Mouse (Mus musculus): ENCODE data around the gene Nudt2.

The Nudt2 gene

DNA sequence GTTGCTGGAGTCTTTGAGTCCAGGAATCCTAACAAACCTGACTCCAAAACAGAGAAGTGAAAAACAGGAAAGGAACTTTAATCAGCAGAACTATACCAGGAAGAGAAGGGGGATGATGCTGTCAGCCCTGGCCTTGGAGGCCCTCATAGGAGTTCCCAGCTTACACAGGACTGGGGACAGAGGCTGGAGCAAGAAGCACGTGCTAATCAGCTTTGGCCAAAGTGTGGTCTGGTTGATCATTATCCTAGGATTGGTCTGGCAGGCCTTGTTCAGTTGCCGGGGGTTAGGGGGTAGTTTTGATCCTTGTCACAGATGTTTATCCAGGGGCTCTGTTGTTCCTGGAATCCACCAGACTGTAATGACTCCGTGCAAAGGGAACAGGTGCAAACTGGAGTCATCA, 29.4 kb downstream of the Nudt2 start:
- no peak for DNase-seq (ENCODE audit: low spot score in 2 of 2)

DNA sequence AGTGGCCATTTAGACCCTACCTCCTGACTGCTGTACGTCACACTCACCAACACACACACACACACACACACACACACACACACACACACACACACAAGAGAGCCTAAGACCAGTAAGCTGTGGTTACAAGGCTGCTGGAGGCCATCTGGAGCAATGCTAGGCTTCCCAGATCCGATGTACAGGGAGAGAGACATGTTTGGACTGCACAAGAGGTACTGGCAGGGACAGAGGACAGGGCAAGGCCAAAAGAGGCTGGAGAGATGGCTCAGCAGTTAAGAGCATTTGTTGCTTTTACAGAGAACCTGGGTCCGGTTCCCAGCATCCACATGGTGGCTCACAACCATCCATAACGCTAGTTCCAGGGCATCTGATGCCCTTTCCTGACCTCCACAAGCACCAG, 30.1 kb downstream of the Nudt2 start:
- no peak for DNase-seq (ENCODE audit: low spot score in 2 of 2)

GRCm38 (mm10) chr4:41495850-41496249, 30.9 kb downstream of the Nudt2 start:
- DNase-seq (ENCODE audit: low spot score in 2 of 2), result no peak

DNA sequence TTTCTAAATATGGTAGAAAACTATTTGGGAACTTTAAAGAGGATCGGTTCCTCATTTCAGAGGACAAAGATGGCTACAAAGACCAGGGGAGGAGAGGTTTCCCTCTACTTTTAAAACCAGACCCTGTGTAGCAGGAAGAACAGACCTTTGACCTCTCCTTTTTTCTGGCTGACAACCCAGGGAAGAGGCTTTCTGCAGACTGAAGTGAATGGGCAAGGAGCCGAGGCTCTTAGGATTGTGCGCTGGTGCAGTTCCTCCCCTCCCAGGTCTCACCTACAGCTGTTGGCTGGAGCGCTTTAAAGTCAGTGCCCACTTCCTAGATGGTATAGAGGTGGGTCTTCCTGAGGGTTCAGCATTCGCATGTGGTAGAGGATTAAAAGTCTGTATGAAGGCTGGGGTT, 32.1 kb downstream of the Nudt2 start:
- DNase-seq (ENCODE audit: low spot score in 2 of 2), result no peak

DNA sequence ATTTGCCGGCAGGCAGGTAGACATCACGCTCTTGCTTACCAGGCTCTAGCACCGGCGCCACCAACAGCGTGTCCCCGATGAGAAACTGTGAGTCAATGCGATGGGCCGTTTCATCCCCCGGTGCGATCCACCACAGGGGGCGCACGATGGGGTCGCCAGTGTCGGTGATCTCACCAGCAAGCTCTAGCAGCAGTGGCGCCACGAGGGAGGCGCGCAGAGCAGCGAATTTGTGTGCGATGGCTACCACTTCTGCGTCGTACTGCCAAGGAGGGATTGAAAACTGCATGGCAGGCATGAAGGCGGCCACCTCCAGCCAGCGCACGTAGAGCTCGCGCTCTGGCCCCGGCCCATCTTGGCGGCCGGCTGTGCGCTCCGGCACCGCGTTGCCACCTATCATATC, 32.6 kb downstream of the Nudt2 start:
- DNase-seq (ENCODE audit: low spot score in 2 of 2), result no peak

DNA sequence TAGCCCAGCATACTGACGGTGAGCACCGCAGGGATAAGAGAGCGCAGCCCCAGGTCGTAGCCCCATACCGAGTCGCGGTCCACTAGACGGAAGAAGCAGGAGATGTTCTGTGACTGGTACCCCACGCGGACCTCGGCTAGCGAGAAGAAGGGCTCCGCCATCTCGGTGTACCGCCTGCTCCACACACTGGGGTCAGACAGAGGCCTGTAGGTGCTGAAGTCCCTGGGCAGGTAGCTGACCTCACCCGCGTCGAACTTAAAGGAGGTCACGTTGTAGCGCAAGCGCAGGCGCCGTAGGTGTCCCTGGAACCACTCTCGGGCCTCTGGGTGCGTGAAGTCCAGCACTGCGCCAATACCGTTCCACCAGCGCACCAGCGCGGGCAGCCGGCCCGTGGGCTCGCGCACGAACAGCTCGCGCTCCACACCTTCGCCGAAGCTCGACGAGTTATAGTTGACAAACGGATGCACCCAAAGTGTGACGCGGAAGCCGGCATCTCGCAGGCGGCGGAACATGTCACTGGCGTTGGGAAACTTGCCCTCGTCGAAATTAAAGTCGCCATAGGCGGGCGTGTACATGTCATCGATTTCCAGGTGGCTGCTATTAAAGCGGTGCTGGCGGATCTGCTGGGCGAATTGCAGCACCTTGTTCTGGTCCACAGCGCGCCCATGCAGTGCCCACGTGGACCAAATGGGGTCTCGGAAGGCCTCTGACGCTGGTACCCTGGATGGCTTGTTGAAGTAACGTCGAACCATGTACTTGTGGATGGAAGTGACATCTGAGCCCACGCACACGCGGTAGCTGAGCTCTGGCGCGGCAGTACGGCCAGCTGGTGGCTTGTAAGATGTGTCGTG, 33.3 kb downstream of the Nudt2 start:
- no peak for DNase-seq (ENCODE audit: low spot score in 2 of 2)

- no peak for DNase-seq (ENCODE audit: low spot score in 2 of 2)
Observed at GRCm38 (mm10) chr4:41498921-41499391, 34.0 kb downstream of the Nudt2 start.

DNA sequence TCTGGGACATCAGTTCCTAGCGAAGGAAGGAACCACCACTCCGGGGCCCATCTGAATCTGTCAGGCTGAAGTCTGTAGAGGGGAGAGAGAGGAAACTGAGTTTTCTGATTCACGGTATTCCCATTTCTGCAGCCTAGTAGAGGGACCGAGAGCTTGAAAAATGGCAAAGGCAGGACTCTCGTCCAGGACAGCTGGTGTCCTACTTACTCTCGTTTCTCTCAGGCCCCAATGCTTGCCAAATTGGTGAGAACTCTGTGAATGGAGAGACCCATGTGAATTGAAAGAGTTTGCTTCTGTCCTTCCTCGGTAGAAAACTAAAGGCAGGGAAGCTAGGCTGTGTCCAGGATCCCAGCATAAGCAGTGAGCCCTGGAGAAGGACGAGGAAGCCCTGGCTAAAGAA, 34.7 kb downstream of the Nudt2 start:
- DNase-seq (ENCODE audit: low spot score in 2 of 2), result no peak

DNA sequence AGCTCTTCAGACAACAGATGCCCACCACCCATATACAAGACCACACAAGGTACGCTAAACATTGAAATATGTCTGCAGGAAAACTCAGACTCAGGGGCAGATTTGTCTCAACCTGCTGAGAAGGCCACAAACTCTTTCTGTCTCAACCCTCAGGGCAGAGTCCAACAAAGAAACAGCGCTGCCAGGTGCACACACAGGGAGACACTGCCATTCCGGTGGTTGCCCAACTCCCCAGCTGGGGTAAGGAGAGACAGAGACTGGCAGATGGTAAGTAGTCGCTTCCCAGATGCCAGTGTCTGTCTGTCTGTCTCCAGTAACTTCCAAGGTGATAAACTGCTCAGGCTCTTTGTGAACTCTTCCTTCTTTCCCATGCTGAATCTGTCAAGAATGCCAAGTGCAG, 35.8 kb downstream of the Nudt2 start:
- DNase-seq (ENCODE audit: low spot score in 2 of 2), result no peak

DNA sequence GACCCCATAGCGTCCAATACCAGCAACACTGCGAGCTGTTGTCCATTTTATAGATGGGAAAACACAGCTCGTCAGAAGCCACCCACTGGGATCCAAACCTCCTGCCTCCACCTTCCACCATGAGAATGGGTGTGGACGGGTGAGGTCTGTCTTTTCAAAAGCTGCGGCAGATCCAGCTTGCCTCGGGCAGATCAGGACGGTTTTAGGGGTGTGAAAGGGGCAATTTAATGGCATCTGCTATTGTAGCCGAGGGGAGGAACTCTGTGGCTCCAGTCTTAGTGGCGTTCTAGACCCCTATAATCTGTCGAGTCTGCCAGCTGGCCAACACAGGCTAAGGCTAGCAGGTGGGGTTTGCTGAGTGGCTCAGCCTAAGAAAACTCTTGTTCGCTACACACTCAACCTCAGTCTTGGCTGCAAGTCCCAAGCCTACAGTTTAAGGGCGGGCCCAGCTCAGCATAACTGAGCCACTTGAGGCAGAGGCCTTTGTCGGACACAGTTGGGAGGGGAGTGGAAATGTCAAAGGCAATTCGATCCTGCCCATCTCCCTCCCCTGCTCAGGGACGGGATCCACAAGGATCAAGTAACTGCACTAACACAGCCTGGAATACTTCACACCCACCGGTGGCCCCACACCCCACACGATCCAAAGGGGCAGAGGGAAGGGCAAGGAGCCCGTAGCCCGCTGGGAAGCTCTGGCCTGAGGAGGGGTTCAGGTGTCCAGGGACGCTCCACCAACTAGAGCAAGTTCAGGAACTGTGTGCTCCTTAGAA, 37.4 kb downstream of the Nudt2 start:
- no peak for DNase-seq (ENCODE audit: low spot score in 2 of 2)

GRCm38 (mm10) chr4:41502986-41503412, 38.0 kb downstream of the Nudt2 start, which contains the start of gene AI464131:
Gene AI464131, minus strand, starts transcription at chr4:41503076.
- DNase-seq (ENCODE audit: low spot score in 2 of 2), result peak; percentile 86 to 90

GRCm38 (mm10) chr4:41504325-41504724, 39.4 kb downstream of the Nudt2 start:
- no peak for DNase-seq (ENCODE audit: low spot score in 2 of 2)

DNA sequence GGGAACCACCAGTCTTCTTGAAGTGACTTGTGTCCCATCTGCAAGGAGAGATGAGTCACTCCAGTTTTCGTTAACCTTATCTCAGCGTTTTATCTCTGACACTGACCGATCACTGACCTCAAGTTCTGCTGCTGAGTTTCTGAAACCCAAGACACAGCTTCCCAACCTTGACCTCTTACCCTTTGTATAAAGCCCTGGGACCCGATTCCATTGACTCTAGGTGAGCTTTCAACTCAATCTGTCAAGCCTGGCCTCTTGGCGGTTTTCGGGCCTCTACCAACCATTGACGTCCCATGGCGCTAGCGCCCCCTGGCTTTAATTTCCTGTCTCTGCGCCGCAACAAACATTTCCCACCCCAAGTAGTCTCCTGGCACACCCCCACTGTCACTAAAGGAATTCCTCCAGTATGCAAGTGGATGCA, 40.2 kb downstream of the Nudt2 start:
- DNase-seq (ENCODE audit: low spot score in 2 of 2), result no peak

GRCm38 (mm10) chr4:41506156-41506555, 41.2 kb downstream of the Nudt2 start:
- peak; percentile 45 to 76 for DNase-seq (ENCODE audit: low spot score in 2 of 2)

GRCm38 (mm10) chr4:41506906-41507305, 42.0 kb downstream of the Nudt2 start:
- peak; percentile 79 to 86 for DNase-seq (ENCODE audit: low spot score in 2 of 2)

GRCm38 (mm10) chr4:41507326-41507924, 42.5 kb downstream of the Nudt2 start:
- DNase-seq (ENCODE audit: low spot score in 2 of 2), result no peak

DNA sequence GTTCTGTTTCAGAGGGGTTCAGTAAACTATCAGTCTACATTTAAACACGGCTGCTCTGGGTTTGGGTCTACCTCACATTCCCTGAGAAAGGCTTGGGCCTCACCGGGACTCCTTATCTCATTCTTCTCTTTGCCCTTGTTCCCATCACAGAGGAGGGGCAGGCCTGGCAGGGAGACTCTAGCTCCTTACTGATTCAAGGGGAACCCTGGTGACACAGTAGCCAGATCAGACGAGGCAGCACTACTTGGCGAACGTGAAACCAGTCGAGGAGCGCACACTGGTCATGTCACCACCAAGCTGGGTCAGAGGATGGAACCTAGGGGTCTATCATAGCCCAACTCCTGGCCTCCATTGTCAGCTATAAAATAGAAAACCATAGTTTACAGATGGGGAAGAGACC, 43.0 kb downstream of the Nudt2 start:
- DNase-seq (ENCODE audit: low spot score in 2 of 2), result no peak

DNA sequence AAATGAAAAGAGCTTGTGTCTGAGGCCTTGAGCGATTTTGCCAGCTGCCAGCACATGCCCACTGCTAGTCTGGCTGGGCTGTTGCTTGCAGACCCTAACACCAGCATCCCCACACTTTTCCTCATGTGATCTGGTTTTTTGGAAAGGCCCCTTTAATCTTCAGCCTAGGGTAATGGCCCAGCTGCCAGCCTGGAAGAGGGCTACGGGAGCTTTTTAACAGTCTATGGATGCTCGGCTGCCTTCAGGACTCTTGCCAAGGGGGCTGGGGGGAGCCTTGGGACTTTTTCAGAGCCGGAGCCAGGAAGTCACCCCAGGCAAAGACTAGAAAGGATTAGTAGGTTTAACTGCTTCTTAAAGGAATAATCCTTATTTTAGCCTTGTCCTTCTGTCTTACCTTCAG, 48.4 kb downstream of the Nudt2 start:
- no peak for DNase-seq (ENCODE audit: low spot score in 2 of 2)

DNA sequence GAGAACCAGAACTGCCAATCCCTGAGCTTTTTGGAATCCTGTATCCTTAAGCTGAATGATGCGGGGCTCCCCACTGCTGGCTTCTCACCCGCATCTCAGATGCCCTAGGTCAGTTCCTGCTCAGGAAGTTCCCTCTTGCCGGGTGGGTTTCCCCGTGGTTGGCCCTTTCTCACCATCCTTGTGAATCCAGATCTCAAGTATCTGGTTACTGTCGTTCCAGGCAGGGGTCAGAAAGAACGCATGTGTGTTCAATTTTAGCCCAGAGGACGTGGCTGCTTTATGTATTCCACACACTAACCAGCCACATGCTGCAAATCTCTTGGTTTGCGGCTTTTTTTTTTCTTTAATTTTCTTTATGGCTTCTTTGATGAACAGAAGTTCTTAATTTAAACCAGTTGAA, 48.8 kb downstream of the Nudt2 start:
- DNase-seq (ENCODE audit: low spot score in 2 of 2), result no peak

- DNase-seq (ENCODE audit: low spot score in 2 of 2), result no peak
Observed at GRCm38 (mm10) chr4:41517233-41517632, 52.3 kb downstream of the Nudt2 start, which contains the start of gene 1110017D15Rik. Gene 1110017D15Rik, minus strand, starts transcription at chr4:41517333.

DNA sequence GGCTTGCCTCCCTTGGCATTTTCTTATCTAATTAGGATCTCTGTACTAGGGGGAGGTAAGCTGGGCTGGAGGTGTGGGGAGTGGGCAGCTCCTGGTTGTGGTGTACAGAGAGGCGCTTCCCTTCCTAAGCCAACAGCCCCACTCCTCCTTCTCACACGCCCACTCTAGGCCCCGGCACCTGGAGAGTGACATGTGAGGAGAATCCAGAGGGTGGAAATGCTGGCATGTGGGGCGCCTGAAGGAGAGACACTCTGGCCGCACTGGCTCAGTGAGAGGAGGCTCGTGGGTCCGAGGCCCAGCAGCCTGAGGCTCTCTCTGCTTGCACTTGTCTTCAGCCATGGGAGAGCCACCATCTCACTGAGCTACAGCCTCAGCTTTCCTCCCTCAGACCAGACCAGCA, 53.4 kb downstream of the Nudt2 start:
- no peak for DNase-seq (ENCODE audit: low spot score in 2 of 2)

GRCm38 (mm10) chr4:41519195-41519594, 54.2 kb downstream of the Nudt2 start:
- DNase-seq (ENCODE audit: low spot score in 2 of 2), result no peak
